ENCODE assay signal across 14 mouse cellular contexts in genomic region chr7:49085759-49086158, GRCm38 (mm10).
DNase-seq lines count a peak whose midpoint lies in the region; ATAC-seq and TF ChIP-seq lines count a peak whose summit lies in the region.
"Had no signal": no experiment of that assay in that cellular context is flagged by ENCODE, and none has a peak within 500 bp of the region (broad histone marks: within the 10 kb centered on the region; RNA-seq: fewer than 3 reads in every experiment).

No protein-coding gene starts in this region.

- DNase-seq in heart, postnatal 10 days, result no peak
- DNase-seq in left cerebral cortex, adult 2 months (ENCODE audit: extremely low spot score in 1 of 2, low spot score in 2 of 2), result no peak
- no peak for DNase-seq in left cerebral cortex, adult 9 months (ENCODE audit: low spot score in 2 of 2)
- no peak for DNase-seq in embryo, embryonic 9.5 days (ENCODE audit: extremely low spot score)
- DNase-seq: cerebellum, adult 2 months; cerebellum, postnatal 36 days; gastrocnemius, adult 2 months; kidney, adult 11 months; layer of hippocampus, postnatal 36 days; liver, postnatal 0 days; lung, postnatal 10 days had no signal

- no peak overlapping the region for H3K9ac ChIP-seq in heart, embryonic 15.5 days
- no peak overlapping the region for H3K9ac ChIP-seq in midbrain, embryonic 13.5 days (replicated peaks)
- H3K9ac ChIP-seq in neural tube, embryonic 13.5 days, result peak overlapping the region; percentile 38; the same call in 1 of the 2 replicates
- H3K9ac ChIP-seq: liver, postnatal 0 days had no signal

- H3K4me1 ChIP-seq in heart, embryonic 15.5 days (replicated peaks), result peaks cover 64% of the 10 kb centered on the region
- H3K4me1 ChIP-seq in midbrain, embryonic 13.5 days (replicated peaks), result peaks cover 73% of the 10 kb centered on the region
- H3K4me1 ChIP-seq in neural tube, embryonic 13.5 days (replicated peaks), result peaks cover 89% of the 10 kb centered on the region

- intact Hi-C loops in heart, postnatal 10 days (cut with DNase I), result no loop called here
- intact Hi-C loops in left cerebral cortex, adult 2 months (cut with DNase I), result no loop called here

- H3K27ac ChIP-seq in heart, embryonic 15.5 days, result peak overlapping the region; percentile 86
- peak overlapping the region; percentile 19; the same call in 1 of the 2 replicates for H3K27ac ChIP-seq in left cerebral cortex, adult 2 months
- H3K27ac ChIP-seq in midbrain, embryonic 13.5 days, result peak overlapping the region; percentile 61
- peak overlapping the region; percentile 86; the same call in 1 of the 2 replicates for H3K27ac ChIP-seq in neural tube, embryonic 13.5 days (replicated peaks)
- H3K27ac ChIP-seq: gastrocnemius, adult 2 months had no signal

- H3K9me3 ChIP-seq in heart, embryonic 15.5 days (replicated peaks), result no peaks in the 10 kb centered on the region
- no peaks in the 10 kb centered on the region for H3K9me3 ChIP-seq in midbrain, embryonic 13.5 days
- H3K9me3 ChIP-seq in neural tube, embryonic 13.5 days, result no peaks in the 10 kb centered on the region

- ATAC-seq in heart, embryonic 15.5 days (replicated peaks; ENCODE audit: insufficient number of reproducible peaks, insufficient read depth, low FRiP score, low read depth), result no peak
- ATAC-seq in midbrain, embryonic 13.5 days, result no peak
- ATAC-seq in neural tube, embryonic 13.5 days (ENCODE audit: low read depth), result no peak
- ATAC-seq: liver, postnatal 0 days had no signal

- H3K4me3 ChIP-seq in heart, embryonic 15.5 days, result no peak overlapping the region
- H3K4me3 ChIP-seq in left cerebral cortex, adult 2 months, result no peak overlapping the region
- no peak overlapping the region for H3K4me3 ChIP-seq in midbrain, embryonic 13.5 days (replicated peaks)
- no peak overlapping the region for H3K4me3 ChIP-seq in neural tube, embryonic 13.5 days
- H3K4me3 ChIP-seq: gastrocnemius, adult 2 months had no signal

- no peaks in the 10 kb centered on the region for H3K36me3 ChIP-seq in heart, embryonic 15.5 days
- H3K36me3 ChIP-seq in midbrain, embryonic 13.5 days, result no peaks in the 10 kb centered on the region
- H3K36me3 ChIP-seq in neural tube, embryonic 13.5 days, result no peaks in the 10 kb centered on the region

- H3K27me3 ChIP-seq in heart, embryonic 15.5 days, result 0 out of 2 replicates have a peak, but pooled peaks cover 3% of the 10 kb centered on the region
- H3K27me3 ChIP-seq in midbrain, embryonic 13.5 days, result peaks cover 11% of the 10 kb centered on the region; the same call in 1 of the 2 replicates
- H3K27me3 ChIP-seq in neural tube, embryonic 13.5 days, result no peaks in the 10 kb centered on the region

- no peak for TF ChIP-seq CTCF in left cerebral cortex, adult 2 months (IDR thresholded peaks at IDR 0.05)

- H3K4me2 ChIP-seq in heart, embryonic 15.5 days, result no peak overlapping the region
- no peak overlapping the region for H3K4me2 ChIP-seq in midbrain, embryonic 13.5 days (replicated peaks)
- H3K4me2 ChIP-seq in neural tube, embryonic 13.5 days, result no peak overlapping the region

- WGBS in heart, embryonic 15.5 days, result 51% methylated on average over 10 of the region's 10 CpGs
- 81% methylated on average over 10 of the region's 10 CpGs for WGBS in midbrain, embryonic 13.5 days
- 70% methylated on average over 10 of the region's 10 CpGs for WGBS in neural tube, embryonic 13.5 days

Comparison
In these comparisons a context has a peak if more than half of its experiments do, and no peak if none do; other contexts are left out.
1. H3K27ac ChIP-seq: peak in every context shown above with its lines; median percentile 86 in heart, embryonic 15.5 days; 86 in neural tube, embryonic 13.5 days; 61 in midbrain, embryonic 13.5 days; 19 in left cerebral cortex, adult 2 months.